Mouse (Mus musculus): ENCODE data around the gene Ncln. TPM values are rescaled to one million over a fixed set of nuclear protein-coding genes. Genes with fewer than 3 reads are reported as not detected.
A peak's percentile ranks its signal among the peaks of the same experiment; 100 is the strongest.

Ncln gene
- total RNA-seq, 2 experiments from 2014 or later = 55.4 to 62.0 TPM

DNA sequence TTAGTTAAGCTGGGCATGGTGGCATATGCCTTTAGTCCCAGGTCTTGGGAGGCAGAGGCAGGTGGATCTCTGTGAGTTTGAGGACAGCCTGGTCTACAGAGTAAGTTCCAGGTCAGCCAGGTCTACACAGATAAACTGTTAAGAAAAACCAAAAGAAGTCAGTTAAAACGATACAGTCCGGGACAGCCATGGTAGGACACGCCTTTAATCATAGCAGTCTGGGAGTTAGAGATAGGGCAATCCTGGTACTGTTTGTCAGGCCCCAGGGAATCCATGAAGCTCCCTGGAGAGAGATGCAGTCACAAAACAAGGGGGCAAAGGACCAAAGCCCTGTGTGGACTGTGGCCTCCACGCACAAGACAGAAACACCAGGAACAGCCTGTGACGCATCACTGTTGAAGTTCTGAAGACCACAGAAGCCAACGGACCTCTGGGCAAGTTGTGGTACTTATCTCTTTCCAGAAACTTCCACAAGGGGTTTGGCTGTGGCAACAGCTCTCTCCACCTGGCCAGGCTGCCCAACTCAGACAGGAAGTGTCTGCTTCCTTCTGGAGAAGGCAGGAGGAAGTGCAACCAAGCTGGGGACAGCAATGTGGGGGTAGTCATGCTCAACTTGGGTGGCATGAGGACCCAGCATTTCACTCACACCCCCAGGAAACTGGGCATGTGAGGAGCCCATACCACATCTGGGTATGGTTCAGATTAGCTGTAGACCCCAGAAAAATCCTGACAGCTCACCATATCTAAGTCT lies 23.2 kb upstream of the Ncln start:
- no peak for DNase-seq
- intact Hi-C loops (cut with DNase I) = no loop called here

GRCm38 (mm10) chr10:81518546-81518945 lies 22.4 kb upstream of the Ncln start:
- intact Hi-C loops (cut with DNase I) = no loop called here
- peak; percentile 73 to 81 for DNase-seq

DNA sequence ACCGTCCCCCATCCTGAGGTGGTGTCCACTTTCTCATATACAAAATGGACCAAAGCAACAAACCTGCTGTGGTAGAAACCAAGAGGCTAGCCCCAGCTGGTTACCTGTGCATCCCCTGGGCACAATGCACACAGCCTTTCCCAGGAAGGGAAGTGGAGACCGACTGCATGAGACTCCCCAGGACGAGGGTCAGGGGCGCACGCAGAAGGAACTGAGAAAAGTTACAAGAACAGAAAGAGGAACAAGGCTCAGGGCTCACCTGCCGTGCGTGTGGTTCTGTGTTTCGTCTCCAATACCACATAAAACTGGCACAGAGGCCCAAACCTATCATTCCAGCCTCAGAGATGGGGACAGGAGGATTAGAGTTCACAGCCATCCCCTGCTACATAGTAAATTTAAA lies 21.0 kb upstream of the Ncln start:
- intact Hi-C loops (cut with DNase I) = no loop called here
- DNase-seq = no peak

DNA sequence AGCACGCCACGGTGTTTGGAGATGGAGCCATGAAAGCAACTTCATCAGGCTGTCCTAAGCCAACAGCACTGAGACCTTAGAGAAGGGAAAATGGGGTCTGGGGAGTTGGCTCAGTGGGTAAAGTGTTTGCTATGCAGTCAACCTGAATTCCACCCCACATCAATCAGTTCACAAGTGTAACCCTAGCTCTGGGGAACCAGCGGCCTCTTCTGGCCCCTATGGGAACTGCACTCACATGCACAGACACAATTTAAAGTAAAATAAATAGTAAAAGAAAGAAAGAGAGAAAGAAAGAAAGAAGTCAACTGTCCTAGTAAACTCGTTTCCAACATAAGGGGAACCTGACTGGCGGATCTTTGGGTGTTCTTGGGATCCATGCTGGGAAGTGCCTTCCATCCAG lies 17.6 kb upstream of the Ncln start:
- DNase-seq = no peak
- intact Hi-C loops (cut with DNase I) = no loop called here

DNA sequence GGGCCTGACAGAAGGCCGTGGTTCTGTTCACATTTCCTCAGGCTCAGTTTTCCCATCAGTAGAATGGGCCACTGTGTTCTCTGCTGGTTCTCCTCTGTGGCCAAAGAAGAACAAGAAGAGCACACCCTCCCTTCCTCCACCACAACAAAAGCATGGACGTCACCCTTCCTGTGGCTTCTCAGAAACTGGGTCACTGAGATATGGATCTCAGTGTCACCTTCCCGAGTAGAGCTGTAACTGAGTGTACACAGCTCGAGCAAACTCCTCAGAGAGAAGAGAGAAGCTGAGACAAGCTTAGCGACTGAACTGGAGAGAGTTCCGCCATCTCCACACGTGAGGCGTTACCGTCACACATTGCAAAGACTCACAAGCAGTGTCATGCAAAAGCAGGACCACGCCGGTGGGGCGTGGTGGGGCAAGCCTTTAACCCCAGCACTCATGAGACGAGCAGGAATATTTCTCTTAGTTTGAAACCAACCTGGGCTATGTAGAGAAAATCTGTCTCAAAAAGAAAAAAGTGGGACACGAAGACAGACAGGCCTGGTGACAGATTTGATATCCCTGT lies 14.1 kb upstream of the Ncln start:
- DNase-seq = no peak
- intact Hi-C loops (cut with DNase I) = no loop called here

DNA sequence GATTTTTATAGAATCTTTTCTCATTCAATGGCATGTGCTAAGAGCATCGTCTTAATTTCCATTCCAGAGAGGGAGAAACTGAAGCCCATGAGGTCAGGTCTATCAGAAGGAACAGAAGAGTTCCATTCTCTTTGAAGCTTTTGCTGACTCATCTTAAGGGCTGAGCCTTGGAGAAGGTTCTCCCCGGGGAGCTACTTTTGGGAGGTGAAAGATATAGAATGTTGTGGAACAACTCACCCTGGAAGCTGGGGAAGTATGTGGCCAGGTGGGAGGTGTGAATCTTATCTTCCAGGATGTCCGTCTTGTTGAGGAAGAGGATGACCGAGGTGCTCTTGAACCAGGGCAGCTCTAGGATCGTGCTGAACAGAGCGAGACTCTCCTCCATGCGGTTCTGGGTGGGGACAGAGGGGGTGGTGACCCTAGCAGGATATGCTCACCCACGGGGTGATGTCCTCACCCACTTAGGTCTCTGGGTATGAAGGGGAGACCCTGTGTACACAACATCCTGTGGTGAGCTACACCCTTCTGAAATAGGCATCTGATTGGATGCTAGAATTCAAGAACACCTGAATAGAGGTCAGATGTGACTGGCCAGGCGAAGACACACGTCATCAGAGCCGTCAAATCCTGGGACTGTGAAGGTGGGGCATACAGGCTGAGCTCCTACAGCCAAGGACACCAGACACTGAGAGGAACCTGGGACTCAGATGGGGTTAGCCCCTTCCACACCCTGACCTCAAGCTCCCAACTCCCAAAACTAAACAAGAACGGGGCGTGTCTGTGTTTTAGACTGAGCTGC lies 11.7 kb upstream of the Ncln start:
- intact Hi-C loops (cut with DNase I) = no loop called here
- DNase-seq = no peak

DNA sequence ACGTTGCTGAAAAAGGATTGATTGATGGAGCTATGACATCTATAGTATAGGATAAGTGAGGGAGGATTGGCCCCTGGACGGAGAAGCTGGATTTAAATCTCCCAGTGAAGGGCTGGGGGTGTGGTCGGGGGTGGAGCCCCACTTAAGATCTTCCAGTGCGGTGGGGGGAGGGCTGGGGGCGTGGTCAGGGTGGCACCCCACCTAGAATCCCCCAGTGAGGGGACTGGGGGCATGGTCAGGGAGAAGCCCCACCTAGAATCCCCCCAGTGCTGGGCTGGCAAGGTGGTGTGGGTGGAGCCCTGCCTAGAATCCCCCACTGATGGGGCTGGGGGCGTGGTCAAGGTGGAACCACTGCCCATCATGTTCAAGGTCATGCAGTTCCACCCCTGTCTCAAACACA lies 10.9 kb upstream of the Ncln start:
- no peak for DNase-seq
- intact Hi-C loops (cut with DNase I) = no loop called here

- intact Hi-C loops (cut with DNase I) = no loop called here
- no peak for DNase-seq
Observed at GRCm38 (mm10) chr10:81505016-81505664, 8.9 kb upstream of the Ncln start.

DNA sequence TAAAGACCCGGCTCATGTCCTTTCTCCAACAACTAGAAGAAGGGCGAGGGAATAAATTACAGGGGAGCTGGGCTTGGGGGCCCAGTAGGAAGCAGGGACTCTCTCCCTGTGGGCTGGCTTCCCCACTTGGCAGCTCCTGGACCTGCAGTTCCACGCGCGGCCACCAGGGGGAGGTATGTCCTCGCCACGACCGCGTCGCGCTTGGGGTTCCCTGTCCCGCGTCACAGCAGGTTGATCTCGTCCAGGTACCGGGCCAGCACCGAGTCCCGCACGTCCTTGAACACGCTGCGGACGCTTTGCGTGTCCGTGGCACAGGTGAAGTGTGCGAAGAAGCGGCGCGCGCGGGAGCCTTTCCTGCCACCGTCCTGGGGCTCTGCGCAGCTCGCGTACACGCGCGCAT lies 6.5 kb upstream of the Ncln start:
- intact Hi-C loops (cut with DNase I) = loop anchor here (1.0 to 5.0 kb wide), 4 partner anchors 24 to 670 kb away; partner anchors contain the start of gene Tle6
- DNase-seq = peak; percentile 90 to 96

- intact Hi-C loops (cut with DNase I) = loop anchor here (1.0 to 5.0 kb wide), 4 partner anchors 24 to 670 kb away; partner anchors contain the start of gene Tle6
- no peak for DNase-seq
Observed at GRCm38 (mm10) chr10:81501863-81502262, 5.7 kb upstream of the Ncln start.

GRCm38 (mm10) chr10:81500032-81500431 lies 3.8 kb upstream of the Ncln start, which contains the start of gene S1pr4:
Gene S1pr4, minus strand, starts transcription at chr10:81500132.
- no peak for DNase-seq
- intact Hi-C loops (cut with DNase I) = loop anchor here (5.0 kb wide), 2 partner anchors 102 to 672 kb away; partner anchors contain the start of gene Tle6

- no peak for DNase-seq
- intact Hi-C loops (cut with DNase I) = no loop called here
Observed at GRCm38 (mm10) chr10:81499250-81499901, 3.2 kb upstream of the Ncln start.

DNA sequence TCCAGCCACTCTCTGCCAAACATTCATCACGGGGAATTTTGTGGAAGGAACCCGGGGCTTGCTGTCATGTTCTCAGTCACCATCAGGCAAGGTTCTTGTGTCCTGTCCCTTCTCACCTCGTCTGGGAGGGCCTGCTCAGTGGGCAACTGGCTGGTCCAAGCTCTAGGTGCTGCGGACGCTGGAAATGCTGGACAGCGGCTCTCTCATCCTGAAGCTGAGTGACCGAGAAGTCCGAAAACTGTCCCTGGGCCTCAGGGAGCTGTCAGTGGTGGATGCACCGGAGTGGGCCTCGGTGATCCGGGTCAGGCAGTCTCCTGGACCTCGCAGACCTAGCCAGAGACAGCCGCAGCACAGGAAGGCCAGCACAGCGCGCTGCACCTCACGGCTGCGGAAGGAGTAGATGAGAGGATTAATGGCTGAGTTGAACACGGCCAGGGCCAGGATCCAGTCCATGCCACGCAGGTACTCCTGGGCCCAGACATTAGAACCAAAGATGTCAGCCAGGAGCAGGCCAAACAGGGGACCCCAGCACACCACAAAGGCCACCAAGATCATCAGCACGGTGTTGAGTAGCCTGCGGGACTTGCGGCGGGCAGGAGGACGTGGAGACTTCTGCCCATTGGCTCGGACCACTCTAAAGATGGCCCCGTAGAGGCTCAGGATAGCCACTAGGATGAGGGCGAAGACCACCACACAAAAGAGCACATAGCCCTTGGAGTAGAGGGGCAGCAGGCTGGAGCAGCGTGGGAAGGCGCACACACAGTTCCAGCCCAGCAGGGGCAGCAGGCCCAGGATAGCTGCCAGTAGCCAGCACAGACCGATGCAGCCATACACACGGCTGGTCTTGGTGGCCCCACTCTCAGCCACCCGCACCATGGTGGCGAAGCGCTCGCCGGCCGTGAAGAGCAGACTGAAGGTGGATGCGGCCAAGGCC lies 2.4 kb upstream of the Ncln start:
- no peak for DNase-seq
- intact Hi-C loops (cut with DNase I) = no loop called here

GRCm38 (mm10) chr10:81497401-81498270 lies 1.4 kb upstream of the Ncln start:
- no peak for DNase-seq
- intact Hi-C loops (cut with DNase I) = no loop called here

DNA sequence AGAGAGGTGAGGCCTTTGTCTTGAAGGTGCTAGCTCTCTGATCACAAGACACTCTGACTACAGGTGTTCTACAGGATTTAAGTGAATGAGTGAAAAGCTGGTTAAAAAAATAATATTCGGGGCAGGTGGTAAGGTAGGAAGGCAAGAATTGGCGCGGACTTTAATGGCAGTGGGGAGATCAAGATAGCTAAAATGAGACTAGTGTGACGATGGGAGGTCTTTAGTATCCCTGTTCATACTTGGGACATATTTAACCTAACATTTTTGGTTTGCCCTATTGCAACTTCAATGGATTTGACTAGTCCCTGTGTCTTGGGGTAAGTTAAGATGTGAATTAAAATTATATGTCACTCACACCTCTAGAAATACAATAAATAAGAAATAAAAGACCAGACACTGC lies 777 bp upstream of the Ncln start:
- intact Hi-C loops (cut with DNase I) = no loop called here
- DNase-seq = no peak

DNA sequence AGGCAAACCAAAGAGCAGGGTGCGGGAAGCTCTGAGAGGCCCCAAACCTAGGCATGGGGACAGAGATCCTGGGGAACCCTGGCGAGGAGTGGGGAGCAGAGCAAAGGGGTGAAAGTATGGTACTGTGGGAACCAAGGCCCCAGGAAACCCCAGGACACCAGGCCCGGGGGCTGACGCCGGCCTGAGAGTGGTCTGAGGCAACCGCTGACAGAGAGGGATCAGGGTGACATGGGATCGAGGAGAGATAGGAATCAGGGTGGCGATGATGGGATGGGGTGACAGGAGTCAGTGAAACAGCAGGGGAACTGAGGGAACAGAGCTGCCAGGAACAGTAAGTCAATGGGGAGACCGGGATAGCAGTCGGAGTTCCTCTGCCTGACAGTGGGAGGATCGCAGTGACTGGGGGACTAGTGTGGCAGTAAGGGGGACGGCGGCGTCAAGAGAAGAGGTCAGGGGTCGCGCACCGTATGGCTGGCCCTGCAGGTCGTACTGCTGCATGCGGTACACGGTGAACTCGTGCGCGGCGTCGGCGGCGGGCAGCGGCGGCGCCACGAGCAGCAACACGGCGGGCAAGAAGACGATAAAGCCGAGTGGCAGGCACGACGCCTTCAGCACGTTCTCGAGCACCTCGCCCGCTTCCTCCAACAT lies 452 bp downstream of the Ncln start:
- intact Hi-C loops (cut with DNase I) = no loop called here
- DNase-seq = no peak

DNA sequence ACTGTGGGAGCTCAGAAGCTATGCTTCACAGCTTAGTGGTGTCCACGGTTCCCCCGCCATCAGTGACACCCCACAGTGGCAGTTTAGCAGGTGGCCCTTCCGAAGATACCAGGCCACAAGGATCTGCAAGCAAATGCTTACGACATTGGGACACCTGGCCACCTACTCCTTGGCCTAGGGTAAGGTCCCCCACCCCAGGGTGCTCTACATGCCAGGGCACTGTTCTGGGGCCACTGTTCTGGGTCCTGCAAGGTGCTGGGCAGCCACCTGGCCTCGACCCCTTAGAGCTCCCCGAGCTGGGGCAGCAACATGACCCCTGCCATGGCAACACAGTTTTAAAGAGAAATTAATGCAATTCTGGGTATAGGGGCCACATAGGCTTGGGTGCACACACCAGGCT lies 1.0 kb downstream of the Ncln start:
- DNase-seq = no peak
- intact Hi-C loops (cut with DNase I) = no loop called here

All from heart, postnatal 14 days (tissue).